Mouse (Mus musculus) olfactory bulb, adult 2 months (tissue): ENCODE measurements at regions not wholly inside any gene's neighbourhood (a gene's known extent, or its start where the extent isn't known, plus 50 kb on each side); places are given as distances from the start of the nearest gene placed in this dataset.

Source experiments
- CTCF ChIP-seq: fragments of 200-500 bp; IDR thresholded peaks from 2 replicates; pipeline ENCODE4 v1.5.1; 2012; ENCODE audit warnings: low read depth, mild to moderate bottlenecking, low read length, moderate library complexity; ENCODE audit not compliant: insufficient read depth
- POLR2A ChIP-seq: fragments of 200-500 bp; IDR thresholded peaks from 2 replicates; pipeline ENCODE4 v1.6.1; 2012; ENCODE audit warnings: mild to moderate bottlenecking, low read depth, low read length, moderate library complexity; ENCODE audit not compliant: insufficient read depth

GRCm38 (mm10) chr1:88976101-88976500 is 94.1 kb upstream of the Sh3bp4 start:
- TF ChIP-seq CTCF: no peak
- no peak for TF ChIP-seq POLR2A
